Mouse (Mus musculus) 416B (cell line): ENCODE measurements around the gene Rchy1.
"Not testable (repeated sequence)": the region's sequence is repeated elsewhere in the genome, so short reads cannot be mapped to it uniquely, and the experiment has no call there.

Experiments used
- DNase-seq: peaks from one replicate; pipeline ENCODE4 v3.0.0; 2011; ENCODE audit warnings: low read depth

Rchy1 gene

DNA sequence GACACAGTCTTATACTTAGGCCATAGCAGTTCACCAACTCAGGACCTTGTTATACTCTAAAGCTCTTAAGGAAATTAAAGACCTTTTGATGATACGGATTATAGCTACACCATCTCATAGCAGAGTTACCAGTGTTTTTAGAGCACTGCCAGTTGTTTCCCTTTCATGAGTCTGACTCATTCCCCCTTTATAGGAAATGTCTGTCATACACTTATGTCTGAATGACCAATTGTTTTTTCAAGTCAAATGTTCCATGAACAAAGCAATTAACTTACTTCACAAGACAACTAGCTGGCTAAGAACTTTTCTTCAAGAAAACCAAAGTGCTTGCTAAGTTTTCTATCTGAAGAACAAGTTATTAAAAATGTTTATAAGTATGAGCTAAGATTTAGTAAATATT lies 2.9 kb downstream of the Rchy1 start:
- DNase-seq, result peak; percentile 84

DNA sequence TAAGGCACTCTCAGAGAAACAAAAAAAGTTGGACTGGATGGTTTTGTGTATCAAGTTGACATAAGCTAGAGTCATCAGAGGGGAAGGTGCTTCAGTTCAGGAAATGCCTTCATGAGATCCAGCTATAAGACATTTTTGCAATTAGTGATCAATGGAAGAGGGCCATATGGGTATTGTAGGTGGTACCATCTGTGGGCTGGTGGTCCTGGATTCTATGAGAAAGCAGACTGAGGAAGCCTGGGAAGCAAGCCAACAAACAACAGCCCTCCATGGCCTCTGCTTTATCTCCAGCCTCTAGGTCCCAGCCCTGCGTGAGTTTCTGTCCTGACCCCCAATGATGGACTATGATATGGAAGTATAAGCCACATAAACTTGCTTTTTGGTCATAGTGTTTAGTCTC lies 3.8 kb downstream of the Rchy1 start:
- DNase-seq, result no peak

DNA sequence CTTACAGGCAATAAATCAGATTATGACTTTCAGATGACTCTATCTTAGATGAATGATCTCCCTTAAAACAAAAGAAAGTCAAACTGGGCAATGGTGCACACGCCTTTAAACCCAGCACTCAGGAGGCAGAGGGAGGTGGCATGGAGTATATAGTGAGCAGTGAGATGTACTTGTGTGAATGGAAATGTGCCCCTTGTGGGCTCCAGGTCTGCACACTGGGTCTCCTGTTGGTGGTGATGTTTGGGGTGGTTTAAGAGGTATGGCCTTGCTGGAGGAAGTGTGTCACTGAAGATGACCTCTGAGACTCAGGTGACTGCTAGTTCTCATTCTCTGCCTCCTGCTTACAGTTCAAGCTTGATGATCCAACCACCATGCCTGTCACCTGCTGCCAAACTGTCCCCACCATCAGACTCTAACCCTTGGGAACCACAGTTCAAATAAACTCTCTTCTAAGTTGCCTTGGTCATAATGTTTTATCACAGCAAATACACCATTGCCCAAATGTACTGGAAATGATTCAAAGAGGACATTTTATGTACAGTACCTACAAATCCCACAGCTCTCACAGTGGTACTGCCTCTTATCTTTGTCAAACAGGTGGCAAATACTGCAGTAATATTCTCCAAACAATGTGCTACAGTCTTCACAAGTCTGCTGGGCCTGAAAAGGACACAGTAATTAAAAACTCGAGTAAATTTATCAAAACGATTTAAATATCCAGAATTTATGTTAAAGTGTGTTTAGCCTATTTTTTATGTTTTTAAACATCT lies 5.7 kb downstream of the Rchy1 start:
- DNase-seq, result no peak

DNA sequence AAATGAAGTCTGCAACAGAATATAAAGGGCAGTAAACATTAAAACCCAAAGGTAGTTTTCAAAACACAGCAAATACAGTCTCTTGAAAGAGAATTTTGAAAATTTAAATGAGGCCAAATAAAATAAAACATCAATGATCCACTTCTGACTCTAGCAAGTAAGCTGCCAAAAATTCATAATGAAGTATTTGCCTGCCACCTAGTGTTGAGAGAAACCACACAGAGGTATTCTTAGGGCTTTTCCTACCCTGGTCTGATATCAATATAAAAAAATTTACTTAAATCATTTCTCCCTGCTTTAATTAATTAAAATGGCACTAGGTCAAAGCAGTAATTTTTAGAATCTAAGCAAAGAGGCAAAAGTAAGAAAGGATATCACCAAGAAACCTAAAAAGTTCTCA lies 11.5 kb downstream of the Rchy1 start:
- DNase-seq, result peak; percentile 30

DNA sequence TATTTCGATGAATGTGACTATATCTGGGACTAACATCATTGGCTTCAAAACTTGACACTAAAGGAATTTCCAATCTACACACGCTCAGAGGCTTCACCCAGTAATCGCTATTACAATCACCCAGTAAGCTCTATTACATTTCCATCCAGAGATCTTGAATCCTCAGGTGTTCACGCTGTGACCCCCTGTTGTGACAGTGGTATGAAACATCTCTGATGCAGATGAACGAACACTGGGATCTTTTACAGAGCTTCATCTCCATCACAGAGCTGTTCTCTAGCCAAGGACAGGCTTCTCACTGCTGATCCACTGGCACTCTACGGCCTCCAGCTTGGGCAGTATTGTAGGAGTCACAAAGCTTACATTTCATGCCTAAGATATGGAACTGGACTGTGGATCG lies 13.4 kb downstream of the Rchy1 start:
- no peak for DNase-seq

DNA sequence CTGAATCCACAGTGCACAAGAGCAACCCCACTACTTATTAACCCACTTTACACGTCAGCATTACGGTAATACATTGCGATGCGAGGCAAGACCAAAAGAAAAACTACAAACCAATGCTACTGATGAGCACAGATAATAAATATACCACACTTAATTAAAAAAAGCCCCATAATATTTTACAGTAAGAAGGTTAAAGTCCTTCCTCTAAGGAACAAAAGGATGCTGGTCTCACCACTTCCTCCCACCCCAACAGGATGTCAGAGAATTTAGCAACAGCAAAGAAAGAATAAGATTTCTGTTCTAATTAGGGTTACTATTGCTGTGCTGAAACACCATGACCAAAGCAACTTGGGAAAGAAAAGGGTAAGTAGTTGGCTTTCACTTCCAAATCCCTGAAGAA lies 15.9 kb downstream of the Rchy1 start:
- DNase-seq, result peak; percentile 36

DNA sequence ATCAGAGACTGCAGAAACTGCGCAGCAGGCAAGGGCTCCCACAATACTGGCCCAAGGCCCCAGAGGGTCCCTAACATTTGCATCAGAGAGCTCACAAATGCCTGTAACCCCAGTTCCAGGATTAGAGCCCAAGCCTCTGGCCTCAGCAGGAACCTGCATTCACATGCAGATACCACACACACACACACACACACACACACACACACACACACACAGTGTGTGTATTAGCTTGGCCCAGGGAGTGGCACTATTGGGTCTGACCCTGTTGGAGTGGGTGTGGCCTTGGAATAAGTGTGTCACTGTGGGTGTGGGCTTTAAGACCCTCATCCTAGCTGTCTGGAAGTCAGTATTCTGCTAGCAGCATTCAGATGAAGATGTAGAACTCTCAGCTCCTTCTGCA lies 17.3 kb downstream of the Rchy1 start:
- DNase-seq, result not testable (repeated sequence)

DNA sequence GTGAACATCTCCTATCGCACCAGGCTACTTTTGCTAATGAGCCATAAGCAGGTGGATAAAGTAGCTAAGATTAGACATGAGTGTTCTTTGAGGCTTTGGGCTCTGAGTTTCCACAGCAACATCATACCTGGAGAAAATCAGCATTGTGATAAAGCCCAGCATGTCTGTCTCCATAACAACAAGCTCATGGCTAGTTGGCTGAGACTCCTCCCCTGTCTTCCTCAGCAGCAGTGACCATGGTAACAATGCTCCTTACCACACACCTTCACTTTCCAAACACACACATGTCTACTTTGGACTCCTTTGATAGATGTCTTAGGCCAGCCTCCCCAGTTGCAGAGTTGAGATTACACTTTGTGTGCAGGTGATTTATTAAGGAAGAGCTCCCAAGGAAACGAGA lies 49.6 kb downstream of the Rchy1 start:
- no peak for DNase-seq

DNA sequence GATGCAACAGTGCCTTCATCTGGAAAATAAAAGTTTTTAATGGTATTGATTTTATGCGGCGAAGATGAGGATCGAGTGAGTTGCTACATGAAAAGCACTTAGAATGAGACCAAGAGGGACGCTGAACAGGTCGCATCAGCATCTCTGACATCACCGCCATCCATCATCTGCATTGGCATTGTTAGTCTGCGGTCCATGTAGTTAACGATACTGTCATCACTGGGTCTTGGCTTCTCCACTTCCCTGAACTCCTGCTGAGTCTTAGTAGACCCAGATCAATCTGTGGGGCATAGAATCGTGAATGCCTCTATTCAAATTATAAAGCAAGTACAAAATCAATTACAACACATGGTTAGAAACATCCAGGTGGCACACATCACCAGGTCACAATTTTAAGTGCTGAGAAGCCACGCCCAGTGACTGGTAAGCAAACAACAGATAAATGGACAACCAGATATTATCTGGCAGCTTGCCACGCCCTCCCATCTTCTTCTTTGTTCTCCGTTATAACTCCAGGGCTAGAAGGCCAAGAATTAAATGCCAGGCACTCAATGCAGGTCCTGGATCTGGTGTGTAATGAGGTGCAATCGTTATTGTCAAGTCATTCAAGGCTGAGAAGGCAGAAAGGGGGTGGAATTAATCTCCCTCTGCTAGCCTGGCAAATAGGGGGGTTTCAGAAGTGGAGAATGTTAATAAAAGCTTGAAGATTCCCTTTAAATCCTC lies 51.3 kb downstream of the Rchy1 start:
- DNase-seq, result no peak

DNA sequence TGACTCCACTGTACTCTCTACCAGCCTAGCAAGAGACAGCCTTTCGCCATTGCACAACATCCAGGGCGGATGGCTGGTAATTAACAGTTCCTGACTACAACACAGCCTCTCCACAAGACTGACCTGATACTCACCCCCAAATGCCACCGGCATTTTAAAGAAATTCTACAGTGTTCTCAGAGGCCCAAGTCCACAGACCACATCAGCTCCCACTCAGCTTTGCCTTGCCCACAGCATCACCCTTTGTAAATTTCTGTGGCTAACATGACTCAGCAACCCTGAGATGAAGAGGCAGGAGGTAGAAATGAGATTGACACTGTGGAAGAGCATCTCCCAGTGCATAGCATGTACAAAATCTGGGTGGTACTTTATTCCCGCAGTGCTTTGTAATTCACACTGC lies 52.3 kb downstream of the Rchy1 start:
- no peak for DNase-seq

DNA sequence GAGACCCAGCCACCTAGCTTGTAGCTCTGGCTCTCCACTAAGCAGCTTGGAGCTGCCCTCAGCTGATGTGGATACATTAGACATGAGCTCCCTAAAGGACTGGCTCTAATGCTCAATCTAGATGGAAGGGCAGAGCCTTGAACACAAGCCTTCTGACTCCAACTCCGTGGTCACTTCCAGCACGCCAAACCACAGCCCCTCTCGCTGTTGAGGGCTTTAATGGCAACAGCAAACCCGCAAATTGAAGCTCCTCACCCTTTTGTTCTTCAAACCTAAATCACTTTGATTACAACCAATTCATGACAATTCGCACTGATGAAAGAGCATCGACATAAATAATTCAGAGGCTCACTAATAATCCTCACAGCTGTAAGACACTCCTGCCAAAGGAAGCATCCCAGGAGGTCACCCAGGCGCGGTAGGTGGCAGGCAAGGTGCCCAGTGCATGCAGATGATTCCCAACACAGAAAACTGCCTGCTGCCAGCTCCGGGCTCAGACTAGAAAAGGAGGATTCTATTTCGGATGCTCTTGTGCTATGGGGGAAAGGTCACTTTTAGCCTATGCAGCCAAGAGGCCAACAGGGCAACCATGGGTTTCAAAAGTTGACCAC lies 53.8 kb downstream of the Rchy1 start:
- DNase-seq, result no peak
